Mouse (Mus musculus) CH12.LX (cell line): ENCODE data around the gene Xndc1.

Experiments used
- CHD2 ChIP-seq: IDR thresholded peaks from 2 replicates; pipeline ENCODE4 v1.6.1; 2011; ENCODE audit warnings: low read length, improper control_type of control experiment
- EP300 ChIP-seq: IDR thresholded peaks from 2 replicates; pipeline ENCODE4 v1.6.1; 2011; ENCODE audit warnings: low read length, improper control_type of control experiment
- ETS1 ChIP-seq: conservative IDR thresholded peaks from 2 replicates; pipeline ENCODE4 v1.6.1; 2012; ENCODE audit warnings: low read depth, mild to moderate bottlenecking, inconsistent platforms, low read length, improper control_type of control experiment, moderate library complexity
- HCFC1 ChIP-seq: IDR thresholded peaks from 2 replicates; pipeline ENCODE4 v1.6.1; 2012; ENCODE audit warnings: low read depth, mild to moderate bottlenecking, inconsistent platforms, low read length, improper control_type of control experiment
- POLR2A ChIP-seq: IDR thresholded peaks from 2 replicates; pipeline ENCODE4 v1.6.1; 2011; ENCODE audit warnings: low read depth, mild to moderate bottlenecking, improper control_type of control experiment, low read length
- TBP ChIP-seq: conservative IDR thresholded peaks from 2 replicates; pipeline ENCODE4 v1.6.1; 2011; ENCODE audit warnings: low read depth, low read length, improper control_type of control experiment
- USF2 ChIP-seq: conservative IDR thresholded peaks from 2 replicates; pipeline ENCODE4 v1.6.1; 2011; ENCODE audit warnings: low read depth, low read length, improper control_type of control experiment

DNA sequence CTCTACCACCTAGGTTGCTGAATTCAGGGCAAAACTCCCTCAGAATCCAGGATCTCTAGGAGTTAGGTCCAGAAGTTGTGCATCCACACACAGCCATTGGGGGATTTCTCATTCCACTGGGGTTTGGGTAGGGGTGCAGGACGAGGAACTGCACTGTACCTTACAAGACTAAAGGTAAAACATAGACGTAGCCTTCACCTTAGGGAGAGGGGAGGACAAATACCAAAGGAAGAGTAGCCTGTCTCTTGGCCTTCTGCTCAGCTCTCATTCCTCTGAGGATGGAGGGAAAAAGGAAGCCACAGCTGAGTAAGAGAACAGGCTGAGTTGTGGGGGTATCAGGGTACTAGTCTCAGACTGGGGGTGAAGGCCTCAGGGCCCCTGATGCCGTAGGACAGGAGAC is 46.7 kb upstream of the Xndc1 start, which contains the start of gene Il18bp:
- TF ChIP-seq POLR2A (no peak), TBP (no peak), EP300 (no peak), USF2 (no peak), CHD2 (no peak), ETS1 (no peak), HCFC1 (no peak)
